Mouse (Mus musculus) heart, postnatal 0 days (tissue): Measurements from ENCODE around the gene Chn1. TPM values are rescaled to one million over a fixed set of nuclear protein-coding genes. Genes with fewer than 3 reads are reported as not detected.

Experiments
- ATAC-seq: fragments of 200-750 bp; cut with Nextera tagmentation; 2 replicates; pipeline ENCODE4 v1.8.0; 2017; ENCODE audit warnings: low read depth, moderate number of reproducible peaks, moderate library complexity; ENCODE audit not compliant: insufficient read depth
- DNase-seq: peaks from one replicate; pipeline ENCODE4 v3.0.0-alpha.2; 2016; ENCODE audit warnings: low spot score
- H3K27ac ChIP-seq: fragments of 300-500 bp; sonication (generic); 2 replicates; pipeline ENCODE4 v1.5.1; 2014; ENCODE audit warnings: low read depth, mild to moderate bottlenecking
- H3K27me3 ChIP-seq: fragments of 300-500 bp; sonication (generic); 2 replicates; pipeline ENCODE4 v1.6.1; 2014; ENCODE audit warnings: low read length, mixed read lengths; ENCODE audit not compliant: control insufficient read depth, insufficient read depth
- H3K36me3 ChIP-seq: fragments of 300-500 bp; sonication (generic); replicated peaks from 2 replicates; pipeline ENCODE4 v1.6.1; 2014; ENCODE audit warnings: low read length, mixed read lengths; ENCODE audit not compliant: control insufficient read depth, insufficient read depth
- H3K4me1 ChIP-seq: fragments of 300-500 bp; sonication (generic); 2 replicates; pipeline ENCODE4 v1.6.1; 2014; ENCODE audit warnings: antibody characterized with exemption; ENCODE audit not compliant: control insufficient read depth, insufficient read depth
- H3K4me2 ChIP-seq: fragments of 300-500 bp; sonication (generic); 2 replicates; pipeline ENCODE4 v1.6.1; 2014; ENCODE audit warnings: low read depth, mild to moderate bottlenecking, low read length, moderate library complexity
- H3K4me3 ChIP-seq: fragments of 300-500 bp; sonication (generic); 2 replicates; pipeline ENCODE4 v1.5.1; 2014; ENCODE audit warnings: low read depth, low read length
- H3K9ac ChIP-seq: fragments of 300-500 bp; sonication (generic); replicated peaks from 2 replicates; pipeline ENCODE4 v1.6.1; 2014; ENCODE audit warnings: low read depth, low read length, mixed read lengths
- H3K9me3 ChIP-seq: fragments of 300-500 bp; sonication (generic); replicated peaks from 2 replicates; pipeline ENCODE4 v1.6.1; 2016; ENCODE audit warnings: low read length; ENCODE audit not compliant: control insufficient read depth
- CTCF ChIP-seq: IDR thresholded peaks from 2 replicates; pipeline ENCODE4 v1.5.1; 2016; ENCODE audit warnings: antibody characterized with exemption, control low read depth, low read depth
- EP300 ChIP-seq: IDR thresholded peaks from 2 replicates; pipeline ENCODE4 v1.6.1; 2016; ENCODE audit warnings: antibody characterized with exemption, low read depth
- WGBS: fragments of 180-500 bp; shearing (Covaris S2); extraction: QIAGEN DNeasy Blood & Tissue Kit; methylation state at CpG from one replicate; pipeline ENCODE4 v1.1.7; 2014; 5-methylcytosine and 5-hydroxymethylcytosine counted together
- polyA plus RNA-seq: library from polyadenylated mRNA; unstranded; fragments of >200 nt; fragmentation: Nextera tagmentation; extraction: Ambion mirVana; gene quantifications from 2 replicates; pipeline ENCODE4 v1.2.1, GENCODE M21; 2015
- total RNA-seq: library from RNA; depleted of rRNA; stranded (reverse); fragments of >200 nt; gene quantifications from 2 replicates; pipeline ENCODE4 v1.2.3, GENCODE M21; 2014; ENCODE audit warnings: low replicate concordance

Gene Chn1
- total and polyA plus RNA-seq, 2 experiments from 2014 or later = 18.6 to 29.6 TPM

- WGBS = 8% methylated on average over 9 of the region's 9 CpGs
- peak overlapping the region; percentile 31 for H3K4me3 ChIP-seq
- no peak for TF ChIP-seq EP300
- TF ChIP-seq CTCF = no peak
- H3K9ac ChIP-seq = 0 out of 2 replicates have a peak overlapping the region, but pooled peaks have one; percentile 24
- peak; percentile 68 for DNase-seq
- no peaks in the 10 kb centered on the region for H3K4me1 ChIP-seq
- H3K27me3 ChIP-seq = no peaks in the 10 kb centered on the region
- ATAC-seq = peak; percentile 31; the same call in 1 of the 2 replicates
- no peaks in the 10 kb centered on the region for H3K9me3 ChIP-seq
- H3K4me2 ChIP-seq = peak overlapping the region; percentile 59
- H3K27ac ChIP-seq = no peak overlapping the region
- H3K36me3 ChIP-seq = no peaks in the 10 kb centered on the region
Observed at GRCm38 (mm10) chr2:73596786-73597185, 178.4 kb downstream of the Chn1 start.

GRCm38 (mm10) chr2:73596326-73596725 lies 178.8 kb downstream of the Chn1 start:
- no peaks in the 10 kb centered on the region for H3K27me3 ChIP-seq
- peak overlapping the region; percentile 31 for H3K4me3 ChIP-seq
- no peak for TF ChIP-seq EP300
- TF ChIP-seq CTCF = no peak
- H3K9me3 ChIP-seq = no peaks in the 10 kb centered on the region
- H3K4me2 ChIP-seq = peak overlapping the region; percentile 59
- H3K9ac ChIP-seq = 0 out of 2 replicates have a peak overlapping the region, but pooled peaks have one; percentile 24
- H3K4me1 ChIP-seq = no peaks in the 10 kb centered on the region
- DNase-seq (no peak), ATAC-seq (no peak)
- H3K36me3 ChIP-seq = no peaks in the 10 kb centered on the region
- 55% methylated on average over 5 of the region's 5 CpGs for WGBS
- no peak overlapping the region for H3K27ac ChIP-seq

GRCm38 (mm10) chr2:73593101-73593439 lies 182.1 kb downstream of the Chn1 start:
- no peak for TF ChIP-seq EP300
- TF ChIP-seq CTCF = no peak
- Histone ChIP-seq H3K4me1 (peaks cover 13% of the 10 kb centered on the region), H3K9me3 (no peaks in the 10 kb centered on the region), H3K4me3 (no peak overlapping the region), H3K4me2 (no peak overlapping the region), H3K27me3 (no peaks in the 10 kb centered on the region), H3K27ac (peak overlapping the region; percentile 65), H3K9ac (no peak overlapping the region), H3K36me3 (no peaks in the 10 kb centered on the region)
- ATAC-seq (no peak), DNase-seq (no peak)
- 73% methylated on average over 2 of the region's 2 CpGs for WGBS

GRCm38 (mm10) chr2:73592231-73593100 lies 182.7 kb downstream of the Chn1 start:
- Histone ChIP-seq H3K27ac (peak overlapping the region; percentile 65), H3K27me3 (no peaks in the 10 kb centered on the region), H3K4me3 (no peak overlapping the region), H3K4me1 (peaks cover 13% of the 10 kb centered on the region), H3K36me3 (no peaks in the 10 kb centered on the region), H3K9ac (no peak overlapping the region), H3K9me3 (no peaks in the 10 kb centered on the region), H3K4me2 (peak overlapping the region; percentile 28)
- DNase-seq (peak; percentile 51), ATAC-seq (peak; percentile 68)
- no peak for TF ChIP-seq CTCF
- TF ChIP-seq EP300 = no peak
- 57% methylated on average over 14 of the region's 14 CpGs for WGBS

- Histone ChIP-seq H3K9me3 (no peaks in the 10 kb centered on the region), H3K4me2 (no peak overlapping the region), H3K4me3 (no peak overlapping the region), H3K9ac (no peak overlapping the region), H3K36me3 (no peaks in the 10 kb centered on the region), H3K4me1 (peaks cover 20% of the 10 kb centered on the region), H3K27ac (no peak overlapping the region), H3K27me3 (no peaks in the 10 kb centered on the region)
- 61% methylated on average over 6 of the region's 6 CpGs for WGBS
- no peak for DNase-seq
- no peak for ATAC-seq
- TF ChIP-seq CTCF (no peak), EP300 (no peak)
Observed at GRCm38 (mm10) chr2:73591246-73591645, 183.9 kb downstream of the Chn1 start.
